Mouse (Mus musculus) heart, embryonic 13.5 days (tissue): ENCODE data around the gene Idh3g. TPM values are rescaled to one million over a fixed set of nuclear protein-coding genes. Genes with fewer than 3 reads are reported as not detected.
"Not testable (repeated sequence)": the region's sequence is repeated elsewhere in the genome, so short reads cannot be mapped to it uniquely, and the experiment has no call there.

Experiments
- ATAC-seq: fragments of 200-750 bp; cut with Nextera tagmentation; 2 replicates; pipeline ENCODE4 v1.8.0; 2017; ENCODE audit warnings: moderate TSS enrichment; ENCODE audit not compliant: insufficient number of reproducible peaks, low FRiP score, low TSS enrichment; ENCODE audit errors: extremely low read depth
- H3K27ac ChIP-seq: fragments of 300-500 bp; sonication (generic); replicated peaks from 2 replicates; pipeline ENCODE4 v1.5.1; 2015; ENCODE audit warnings: moderate library complexity, mild to moderate bottlenecking, inconsistent platforms
- H3K27me3 ChIP-seq: fragments of 300-500 bp; sonication (generic); replicated peaks from 2 replicates; pipeline ENCODE4 v1.6.1; 2015; ENCODE audit warnings: mild to moderate bottlenecking, inconsistent platforms
- H3K36me3 ChIP-seq: fragments of 300-500 bp; sonication (generic); 2 replicates; pipeline ENCODE4 v1.6.1; 2015; ENCODE audit warnings: mild to moderate bottlenecking, inconsistent platforms
- H3K4me1 ChIP-seq: fragments of 300-500 bp; sonication (generic); 2 replicates; pipeline ENCODE4 v1.6.1; 2015; ENCODE audit warnings: inconsistent platforms
- H3K4me2 ChIP-seq: fragments of 300-500 bp; sonication (generic); 2 replicates; pipeline ENCODE4 v1.6.1; 2015; ENCODE audit warnings: inconsistent platforms, mild to moderate bottlenecking, moderate library complexity
- H3K4me3 ChIP-seq: fragments of 300-500 bp; sonication (generic); 2 replicates; pipeline ENCODE4 v1.5.1; 2015; ENCODE audit warnings: moderate library complexity, mild to moderate bottlenecking, inconsistent platforms
- H3K9ac ChIP-seq: fragments of 300-500 bp; sonication (generic); 2 replicates; pipeline ENCODE4 v1.6.1; 2015; ENCODE audit warnings: inconsistent platforms, mild to moderate bottlenecking, moderate library complexity
- H3K9me3 ChIP-seq: fragments of 300-500 bp; sonication (generic); 2 replicates; pipeline ENCODE4 v1.6.1; 2016; ENCODE audit warnings: inconsistent platforms
- WGBS: fragments of 180-500 bp; shearing (Covaris S2); methylation state at CpG from one replicate; pipeline ENCODE4 v1.1.7; 2015; ENCODE audit warnings: mixed read lengths; 5-methylcytosine and 5-hydroxymethylcytosine counted together
- polyA plus RNA-seq: library from polyadenylated mRNA; unstranded; fragments of >200 nt; fragmentation: Nextera tagmentation; extraction: Ambion mirVana; gene quantifications from 2 replicates; pipeline ENCODE4 v1.2.1, GENCODE M21; 2015

The Idh3g gene
- polyA plus RNA-seq, 1 experiment from 2014 or later, result 344 TPM

GRCm38 (mm10) chrX:73748977-73749376 is 37.7 kb downstream of the Idh3g start:
- Histone ChIP-seq H3K4me3 (no peak overlapping the region), H3K4me1 (no peaks in the 10 kb centered on the region), H3K9ac (no peak overlapping the region), H3K9me3 (no peaks in the 10 kb centered on the region), H3K36me3 (no peaks in the 10 kb centered on the region), H3K27me3 (no peaks in the 10 kb centered on the region), H3K4me2 (no peak overlapping the region), H3K27ac (no peak overlapping the region)
- ATAC-seq, result no peak
- 63% methylated on average over 1 of the region's 1 CpGs for WGBS

- no peaks in the 10 kb centered on the region for H3K4me1 ChIP-seq
- 52% methylated on average over 1 of the region's 1 CpGs for WGBS
- H3K4me3 ChIP-seq, result no peak overlapping the region
- H3K9ac ChIP-seq, result no peak overlapping the region
- no peaks in the 10 kb centered on the region for H3K36me3 ChIP-seq
- no peaks in the 10 kb centered on the region for H3K9me3 ChIP-seq
- no peak overlapping the region for H3K4me2 ChIP-seq
- H3K27me3 ChIP-seq, result no peaks in the 10 kb centered on the region
- ATAC-seq, result no peak
- H3K27ac ChIP-seq, result no peak overlapping the region
Observed at GRCm38 (mm10) chrX:73744774-73745481, 41.8 kb downstream of the Idh3g start.

GRCm38 (mm10) chrX:73739841-73740240 is 46.9 kb downstream of the Idh3g start:
- H3K27me3 ChIP-seq, H3K9me3 ChIP-seq, H3K4me2 ChIP-seq, H3K27ac ChIP-seq, H3K4me3 ChIP-seq, H3K4me1 ChIP-seq, H3K9ac ChIP-seq, H3K36me3 ChIP-seq, ATAC-seq: not testable (repeated sequence)
- WGBS, result 83% methylated on average over 7 of the region's 7 CpGs

- H3K36me3 ChIP-seq, result no peaks in the 10 kb centered on the region
- WGBS, result 62% methylated on average over 5 of the region's 5 CpGs
- no peak overlapping the region for H3K4me2 ChIP-seq
- no peaks in the 10 kb centered on the region for H3K4me1 ChIP-seq
- H3K27ac ChIP-seq, result no peak overlapping the region
- ATAC-seq, result no peak
- peaks cover 3% of the 10 kb centered on the region; the same call in 1 of the 2 replicates for H3K27me3 ChIP-seq
- no peak overlapping the region for H3K4me3 ChIP-seq
- H3K9me3 ChIP-seq, result no peaks in the 10 kb centered on the region
- no peak overlapping the region for H3K9ac ChIP-seq
Observed at GRCm38 (mm10) chrX:73739151-73739550, 47.5 kb downstream of the Idh3g start.

GRCm38 (mm10) chrX:73738155-73738554 is 48.5 kb downstream of the Idh3g start:
- no peaks in the 10 kb centered on the region for H3K9me3 ChIP-seq
- H3K4me3 ChIP-seq, result no peak overlapping the region
- H3K27ac ChIP-seq, result no peak overlapping the region
- ATAC-seq, result no peak
- no peaks in the 10 kb centered on the region for H3K4me1 ChIP-seq
- H3K9ac ChIP-seq, result no peak overlapping the region
- no peak overlapping the region for H3K4me2 ChIP-seq
- H3K27me3 ChIP-seq, result peaks cover 3% of the 10 kb centered on the region; the same call in 1 of the 2 replicates
- no peaks in the 10 kb centered on the region for H3K36me3 ChIP-seq
- 54% methylated on average over 1 of the region's 1 CpGs for WGBS

GRCm38 (mm10) chrX:73730908-73731307 is 55.8 kb downstream of the Idh3g start:
- no peak for ATAC-seq
- WGBS, result 55% methylated on average over 1 of the region's 1 CpGs
- Histone ChIP-seq H3K27ac (no peak overlapping the region), H3K27me3 (no peaks in the 10 kb centered on the region; the same call in 1 of the 2 replicates), H3K9ac (no peak overlapping the region), H3K4me2 (no peak overlapping the region), H3K9me3 (no peaks in the 10 kb centered on the region), H3K36me3 (peaks cover 23% of the 10 kb centered on the region), H3K4me3 (no peak overlapping the region), H3K4me1 (no peaks in the 10 kb centered on the region)

Other genes with a start within 250 kb of the Idh3g start
- 6.0 and 6.3 TPM in 2 replicates for gene Dusp9, start 147.5 kb downstream of the Idh3g start, polyA plus RNA-seq
- gene Pnck, start 126.8 kb downstream of the Idh3g start, polyA plus RNA-seq, result 9.6 and 10.4 TPM in 2 replicates
- 6.8 and 8.0 TPM in 2 replicates for gene Slc6a8, start 113.7 kb downstream of the Idh3g start, polyA plus RNA-seq
- 166 and 185 TPM in 2 replicates for gene Bcap31, start 70.7 kb downstream of the Idh3g start, polyA plus RNA-seq
- 12.3 and 12.4 TPM in 2 replicates for gene Abcd1, start 70.3 kb downstream of the Idh3g start, polyA plus RNA-seq
- gene Plxnb3, start 29.8 kb downstream of the Idh3g start, polyA plus RNA-seq, result 0.46 and 0.51 TPM in 2 replicates
- 76.2 and 85.8 TPM in 2 replicates for gene Srpk3, start 12.5 kb downstream of the Idh3g start, polyA plus RNA-seq
- gene Ssr4, start 131 bp upstream of the Idh3g start, polyA plus RNA-seq, result 151 and 163 TPM in 2 replicates
- 0.27 and 0.34 TPM in 2 replicates for gene Pdzd4, start 38.1 kb upstream of the Idh3g start, polyA plus RNA-seq
- 0.13 TPM in 1 of 2 replicates, not detected in the other for gene Avpr2, start 105.2 kb upstream of the Idh3g start, polyA plus RNA-seq
- gene L1cam, start 109.2 kb upstream of the Idh3g start, polyA plus RNA-seq, result 0.66 and 0.86 TPM in 2 replicates
- gene Arhgap4, start 135.0 kb upstream of the Idh3g start, polyA plus RNA-seq, result 1.5 TPM in 2 replicates
- 87.0 and 96.6 TPM in 2 replicates for gene Naa10, start 135.0 kb upstream of the Idh3g start, polyA plus RNA-seq
- 52.1 and 60.4 TPM in 2 replicates for gene Renbp, start 144.0 kb upstream of the Idh3g start, polyA plus RNA-seq
- 31.7 and 34.3 TPM in 2 replicates for gene Hcfc1, start 179.5 kb upstream of the Idh3g start, polyA plus RNA-seq
- gene Irak1, start 237.0 kb upstream of the Idh3g start, polyA plus RNA-seq, result 45.2 and 50.3 TPM in 2 replicates